Mouse (Mus musculus) left cerebral cortex, adult 8-10 months (tissue): ENCODE data around the gene Olfr698. TPM values are rescaled to one million over a fixed set of nuclear protein-coding genes. Genes with fewer than 3 reads are reported as not detected.
"Not testable (repeated sequence)": the region's sequence is repeated elsewhere in the genome, so short reads cannot be mapped to it uniquely, and the experiment has no call there.

ENCODE experiments used
- DNase-seq, 2 experiments: peaks; one replicate each; pipeline ENCODE4 v3.0.0; 2022; ENCODE audit warnings: low spot score in 2 of 2
- total RNA-seq, 4 experiments: library from RNA; stranded (reverse); gene quantifications; 2 replicates each; pipeline ENCODE4 v1.2.4; 2022

Olfr698 gene
- total RNA-seq = under 1 TPM in 1 of 4 experiments, not detected in 3; 0.42 TPM

GRCm38 (mm10) chr7:106755297-106755696, at the start of gene Olfr698:
TSS of gene Olfr698 (minus strand) at chr7:106755397.
- no peak for DNase-seq

GRCm38 (mm10) chr7:106793098-106793497, 37.9 kb upstream of the Olfr698 start, which contains the start of gene Olfr699:
TSS of gene Olfr699 (minus strand) at chr7:106793198.
- no peak for DNase-seq

- DNase-seq = no peak
Observed at GRCm38 (mm10) chr7:106788330-106788729, 33.1 kb upstream of the Olfr698 start.

- not testable (repeated sequence) for DNase-seq
Observed at GRCm38 (mm10) chr7:106761008-106761407, 5.8 kb upstream of the Olfr698 start.

- DNase-seq = no peak
Observed at GRCm38 (mm10) chr7:106758800-106759199, 3.6 kb upstream of the Olfr698 start.

GRCm38 (mm10) chr7:106745811-106746210, 9.4 kb downstream of the Olfr698 start:
- DNase-seq = no peak

GRCm38 (mm10) chr7:106742343-106742742, 12.9 kb downstream of the Olfr698 start, which contains the start of gene Olfr697:
TSS of gene Olfr697 (minus strand) at chr7:106742443.
- DNase-seq = no peak

GRCm38 (mm10) chr7:106737028-106737427, 18.2 kb downstream of the Olfr698 start:
- DNase-seq = no peak

- DNase-seq = no peak
Observed at GRCm38 (mm10) chr7:106733717-106734116, 21.5 kb downstream of the Olfr698 start.

GRCm38 (mm10) chr7:106725654-106726053, 29.5 kb downstream of the Olfr698 start:
- DNase-seq = not testable (repeated sequence)

GRCm38 (mm10) chr7:106716296-106716695, 38.9 kb downstream of the Olfr698 start, which contains the start of gene Olfr695:
TSS of gene Olfr695 (minus strand) at chr7:106716396.
- no peak for DNase-seq

- no peak for DNase-seq
Observed at GRCm38 (mm10) chr7:106711463-106711862, 43.7 kb downstream of the Olfr698 start.

- DNase-seq = not testable (repeated sequence)
Observed at GRCm38 (mm10) chr7:106707705-106708104, 47.5 kb downstream of the Olfr698 start.

Other genes with a start within 250 kb of the Olfr698 start
- gene Olfr693, start 74.8 kb downstream of the Olfr698 start, total RNA-seq = not detected
- not detected for gene Olfr694, start 63.6 kb downstream of the Olfr698 start, total RNA-seq
- gene Olfr695, start 39.0 kb downstream of the Olfr698 start, total RNA-seq = not detected
- gene Olfr697, start 13.0 kb downstream of the Olfr698 start, total RNA-seq = not detected
- gene Olfr699, start 37.8 kb upstream of the Olfr698 start, total RNA-seq = not detected
- not detected for gene Olfr700, start 53.4 kb upstream of the Olfr698 start, total RNA-seq
- under 1 TPM in 1 of 4 experiments, not detected in 3; 0.07 TPM for gene Olfr701, start 58.7 kb upstream of the Olfr698 start, total RNA-seq
- gene Olfr702, start 78.5 kb upstream of the Olfr698 start, total RNA-seq = not detected
- gene Olfr703, start 88.0 kb upstream of the Olfr698 start, total RNA-seq = not detected
- gene Olfr704, start 107.8 kb upstream of the Olfr698 start, total RNA-seq = not detected
- not detected for gene Olfr705, start 121.5 kb upstream of the Olfr698 start, total RNA-seq
- gene Olfr706, start 132.8 kb upstream of the Olfr698 start, total RNA-seq = not detected
- not detected for gene Olfr707, start 145.8 kb upstream of the Olfr698 start, total RNA-seq
- gene Olfr1532-ps1, start 152.6 kb upstream of the Olfr698 start, total RNA-seq = not detected
- gene Olfr709-ps1, start 176.8 kb upstream of the Olfr698 start, total RNA-seq = under 1 TPM in 1 of 4 experiments, not detected in 3; 0.14 TPM
- not detected for gene Olfr710, start 192.9 kb upstream of the Olfr698 start, total RNA-seq
- gene Olfr6, start 208.5 kb upstream of the Olfr698 start, total RNA-seq = not detected
- not detected for gene Olfr711, start 220.1 kb upstream of the Olfr698 start, total RNA-seq